Mouse (Mus musculus): ENCODE measurements around the gene Sec31b.

GRCm38 (mm10) chr19:44530018-44530417 is 15.6 kb downstream of the Sec31b start:
- TF ChIP-seq POLR2A (IDR thresholded peaks at IDR 0.05; ENCODE audit: extremely low read depth, insufficient read depth, low read length), result no peak
- no peak for TF ChIP-seq CTCF (IDR thresholded peaks at IDR 0.05; ENCODE audit: low read depth, low read length)

All from liver, adult 2 months (tissue).